Mouse (Mus musculus) embryonic facial prominence, embryonic 10.5 days (tissue): ENCODE measurements at regions not wholly inside any gene's neighbourhood (a gene's known extent, or its start where the extent isn't known, plus 50 kb on each side); places are given as distances from the start of the nearest gene placed in this dataset.
"Not testable (repeated sequence)": the region's sequence is repeated elsewhere in the genome, so short reads cannot be mapped to it uniquely, and the experiment has no call there.

Experiments
- DNase-seq: peaks from one replicate; pipeline ENCODE4 v3.0.0-alpha.2; 2017; ENCODE audit warnings: low spot score
- H3K27ac ChIP-seq: fragments of 300-500 bp; sonication (generic); replicated peaks from 2 replicates; pipeline ENCODE4 v1.5.1; 2016; ENCODE audit warnings: mild to moderate bottlenecking
- H3K27me3 ChIP-seq: fragments of 300-500 bp; sonication (generic); replicated peaks from 2 replicates; pipeline ENCODE4 v1.6.1; 2016; ENCODE audit warnings: low read depth, mild to moderate bottlenecking; ENCODE audit not compliant: poor library complexity, severe bottlenecking
- H3K36me3 ChIP-seq: fragments of 300-500 bp; sonication (generic); replicated peaks from 2 replicates; pipeline ENCODE4 v1.6.1; 2016; ENCODE audit warnings: mild to moderate bottlenecking, moderate library complexity
- H3K4me1 ChIP-seq: fragments of 300-500 bp; sonication (generic); 2 replicates; pipeline ENCODE4 v1.6.1; 2016
- H3K4me3 ChIP-seq: fragments of 300-500 bp; sonication (generic); 2 replicates; pipeline ENCODE4 v1.5.1; 2016; ENCODE audit warnings: mild to moderate bottlenecking, moderate library complexity
- H3K9me3 ChIP-seq: fragments of 300-500 bp; sonication (generic); 2 replicates; pipeline ENCODE4 v1.6.1; 2016; ENCODE audit warnings: mild to moderate bottlenecking
- WGBS: fragments of 180-500 bp; shearing (Covaris S2); methylation state at CpG from one replicate; pipeline ENCODE4 v1.1.7; 2016; 5-methylcytosine and 5-hydroxymethylcytosine counted together

DNA sequence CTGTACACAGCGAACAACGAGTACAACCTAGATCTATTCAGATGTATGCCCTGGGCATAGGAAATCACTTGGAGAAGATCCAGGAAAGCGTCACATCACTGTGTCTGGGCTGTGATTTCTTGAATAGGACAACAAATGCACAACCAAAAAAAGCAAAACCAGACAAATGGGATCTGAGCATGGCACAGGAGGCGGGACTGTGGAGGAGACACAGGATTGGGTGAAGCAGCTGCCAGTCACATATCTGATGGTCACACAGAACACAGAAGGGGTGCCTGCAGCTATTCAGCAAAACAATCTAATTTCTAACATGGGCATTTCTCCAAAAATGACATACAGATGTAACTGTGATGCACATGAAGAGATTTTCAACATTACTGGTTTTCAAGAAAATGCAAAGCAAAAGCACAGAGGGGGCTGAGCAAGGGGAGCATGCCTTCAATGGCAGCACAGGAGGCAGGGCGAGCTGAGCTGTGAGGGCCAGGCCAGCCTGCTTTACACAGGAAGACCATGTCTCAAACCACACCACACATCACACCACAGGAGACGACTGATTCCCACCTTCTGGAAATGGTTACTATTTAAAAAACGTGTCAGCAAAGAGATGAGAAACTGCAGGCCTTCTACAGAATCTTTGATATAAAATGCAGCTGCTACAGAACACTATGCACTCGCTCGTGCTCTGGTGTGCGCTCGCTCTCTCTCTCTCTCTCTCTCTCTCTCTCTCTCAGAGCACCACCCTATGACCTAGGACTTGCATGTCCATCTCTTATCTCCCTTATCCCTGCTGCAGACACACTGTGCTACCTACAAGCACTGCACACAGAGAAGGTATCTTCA, 175.2 kb upstream of the Klf14 start:
- peaks cover 3% of the 10 kb centered on the region; the same call in 1 of the 2 replicates for H3K9me3 ChIP-seq

DNA sequence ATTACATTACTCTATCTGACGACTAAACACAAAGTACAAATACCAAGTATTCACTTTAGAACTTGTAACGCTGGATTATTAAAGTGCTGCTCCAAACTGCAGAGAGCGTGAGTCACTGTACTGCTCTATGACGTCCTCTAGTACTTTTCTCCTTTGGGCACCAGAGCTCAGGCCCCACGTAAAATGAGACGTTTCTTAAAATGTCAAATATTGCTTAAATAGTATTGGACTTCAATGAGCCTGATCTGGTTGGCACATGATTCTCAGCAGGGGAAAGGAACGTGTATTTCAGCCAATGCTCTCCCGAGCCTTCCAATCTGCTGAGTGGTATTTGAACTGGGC, 175.8 kb upstream of the Klf14 start:
- 86% methylated on average over 8 of the region's 8 CpGs for WGBS
- peaks cover 3% of the 10 kb centered on the region; the same call in 1 of the 2 replicates for H3K9me3 ChIP-seq
- H3K36me3 ChIP-seq: no peaks in the 10 kb centered on the region
- H3K27ac ChIP-seq: no peak overlapping the region
- H3K27me3 ChIP-seq: no peaks in the 10 kb centered on the region
- no peak for DNase-seq
- H3K4me3 ChIP-seq: no peak overlapping the region
- H3K4me1 ChIP-seq: no peaks in the 10 kb centered on the region

More for the DNA sequence above, 175.2 kb upstream of the Klf14 start:
- no peaks in the 10 kb centered on the region for H3K27me3 ChIP-seq
- DNase-seq: no peak
- no peaks in the 10 kb centered on the region for H3K4me1 ChIP-seq
- H3K36me3 ChIP-seq: no peaks in the 10 kb centered on the region
- no peak overlapping the region for H3K4me3 ChIP-seq
- 91% methylated on average over 11 of the region's 11 CpGs for WGBS
- H3K27ac ChIP-seq: no peak overlapping the region

DNA sequence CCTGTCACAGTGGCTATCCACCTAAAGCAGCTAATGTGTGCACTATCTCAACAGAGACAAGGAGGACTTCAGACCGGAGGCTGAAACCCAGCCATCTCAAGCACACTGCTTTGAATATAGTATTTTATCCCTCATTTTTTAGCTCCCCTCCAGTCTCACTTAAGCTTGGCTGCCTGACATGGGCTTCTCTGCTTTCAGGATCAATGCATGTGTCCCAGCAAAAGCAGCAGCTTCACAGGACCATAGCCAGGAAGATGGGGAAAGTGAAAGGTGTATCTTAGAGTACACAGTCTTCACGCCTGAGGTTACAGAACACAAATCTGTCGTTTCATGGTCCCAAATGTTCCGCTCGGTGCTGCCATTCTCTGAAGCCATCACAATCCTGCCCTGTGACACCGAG, 176.7 kb upstream of the Klf14 start:
- no peak overlapping the region for H3K4me3 ChIP-seq
- no peaks in the 10 kb centered on the region for H3K36me3 ChIP-seq
- no peaks in the 10 kb centered on the region for H3K4me1 ChIP-seq
- H3K27me3 ChIP-seq: no peaks in the 10 kb centered on the region
- H3K9me3 ChIP-seq: peaks cover 3% of the 10 kb centered on the region; the same call in 1 of the 2 replicates
- DNase-seq: no peak
- H3K27ac ChIP-seq: no peak overlapping the region
- 77% methylated on average over 6 of the region's 6 CpGs for WGBS

DNA sequence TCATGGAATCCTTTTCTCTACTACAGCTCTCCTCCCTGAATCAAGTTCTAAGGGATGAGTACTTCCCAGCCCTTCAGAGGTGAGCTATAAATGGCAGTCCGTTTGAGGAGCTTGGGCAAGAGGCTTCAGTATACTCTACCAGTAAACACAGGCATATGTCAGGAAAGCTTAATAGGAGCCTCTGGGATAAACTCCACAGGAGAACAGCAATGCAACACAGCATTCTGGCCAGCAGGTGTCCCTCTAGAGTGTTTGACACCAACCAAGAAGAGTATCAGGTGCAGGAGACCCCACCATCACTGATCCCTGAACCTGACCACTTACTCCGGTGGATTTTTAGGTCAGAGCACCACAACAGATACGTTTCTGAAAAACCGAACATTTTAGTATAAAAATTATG, 178.0 kb upstream of the Klf14 start:
- H3K4me3 ChIP-seq: no peak overlapping the region
- WGBS: 64% methylated on average over 4 of the region's 4 CpGs
- H3K27ac ChIP-seq: no peak overlapping the region
- H3K36me3 ChIP-seq: no peaks in the 10 kb centered on the region
- no peaks in the 10 kb centered on the region for H3K4me1 ChIP-seq
- DNase-seq: peak; percentile 39
- peaks cover 3% of the 10 kb centered on the region; the same call in 1 of the 2 replicates for H3K9me3 ChIP-seq
- H3K27me3 ChIP-seq: no peaks in the 10 kb centered on the region

DNA sequence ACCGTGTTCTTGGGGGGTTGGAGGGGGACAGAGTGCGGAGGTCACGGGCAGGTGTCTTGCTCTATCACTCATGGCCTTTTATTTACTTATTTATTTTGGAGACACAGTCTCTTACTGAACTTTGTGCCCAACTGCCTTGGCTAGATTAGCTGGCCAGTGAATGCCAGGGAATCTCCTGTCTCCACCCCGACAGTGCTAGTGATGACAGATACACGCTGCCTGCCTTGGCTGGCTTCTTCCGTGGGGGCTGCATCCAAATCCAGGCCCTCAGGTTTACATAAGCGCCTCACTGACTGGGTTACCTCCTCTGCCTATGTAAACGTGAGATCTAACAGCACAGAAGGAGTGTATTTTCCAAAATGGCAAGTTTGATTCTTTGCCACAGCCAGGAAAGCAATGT, 178.5 kb upstream of the Klf14 start:
- H3K36me3 ChIP-seq: no peaks in the 10 kb centered on the region
- no peak for DNase-seq
- 92% methylated on average over 8 of the region's 8 CpGs for WGBS
- H3K27ac ChIP-seq: no peak overlapping the region
- H3K4me3 ChIP-seq: no peak overlapping the region
- no peaks in the 10 kb centered on the region for H3K27me3 ChIP-seq
- peaks cover 3% of the 10 kb centered on the region; the same call in 1 of the 2 replicates for H3K9me3 ChIP-seq
- no peaks in the 10 kb centered on the region for H3K4me1 ChIP-seq

DNA sequence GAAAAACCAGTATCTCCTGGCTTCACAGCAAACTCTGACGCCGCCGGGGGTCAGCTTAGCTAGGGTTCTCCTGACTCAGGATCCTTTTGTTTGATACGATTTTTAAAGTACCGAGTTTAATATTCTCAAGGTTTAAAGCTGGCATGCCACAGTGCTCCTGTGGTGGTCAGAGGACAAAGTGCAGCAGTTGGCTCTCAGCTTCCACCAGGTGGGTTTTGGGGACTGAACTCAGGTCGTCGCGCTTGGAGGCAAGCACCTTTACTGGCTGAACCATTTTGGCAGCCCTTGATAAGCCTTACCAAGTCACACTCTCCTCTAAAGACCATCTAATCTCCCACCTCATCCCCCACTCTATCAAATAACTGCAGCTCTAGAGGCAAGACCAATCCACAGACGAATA, 181.1 kb upstream of the Klf14 start:
- no peaks in the 10 kb centered on the region for H3K36me3 ChIP-seq
- 91% methylated on average over 9 of the region's 9 CpGs for WGBS

DNA sequence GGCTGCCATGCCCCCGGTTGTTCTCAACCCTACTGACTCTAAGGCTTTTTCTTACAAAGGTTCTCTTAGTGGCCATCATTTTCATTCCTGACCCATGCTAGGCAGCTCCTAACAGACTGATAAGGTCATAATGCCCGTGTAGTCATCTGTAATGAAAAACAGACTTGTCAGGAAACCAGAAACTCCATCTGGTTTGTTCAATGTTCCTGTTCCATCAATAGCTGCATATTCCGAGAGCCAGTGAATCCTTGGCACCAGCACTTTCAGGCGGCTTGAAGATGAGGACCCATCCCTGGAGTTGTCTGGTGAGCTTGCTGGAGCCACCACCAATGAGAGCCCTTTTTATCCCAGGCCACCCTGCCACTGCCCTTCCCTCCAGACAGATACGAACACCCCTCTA, 181.7 kb upstream of the Klf14 start:
- Histone ChIP-seq H3K4me3 (no peak overlapping the region), H3K36me3 (no peaks in the 10 kb centered on the region), H3K27ac (no peak overlapping the region), H3K27me3 (no peaks in the 10 kb centered on the region), H3K4me1 (no peaks in the 10 kb centered on the region), H3K9me3 (no peaks in the 10 kb centered on the region)
- 73% methylated on average over 5 of the region's 5 CpGs for WGBS
- no peak for DNase-seq

More for the DNA sequence above, 181.1 kb upstream of the Klf14 start:
- no peak for DNase-seq
- no peak overlapping the region for H3K4me3 ChIP-seq
- H3K9me3 ChIP-seq: no peaks in the 10 kb centered on the region
- no peak overlapping the region for H3K27ac ChIP-seq
- no peaks in the 10 kb centered on the region for H3K27me3 ChIP-seq
- no peaks in the 10 kb centered on the region for H3K4me1 ChIP-seq

DNA sequence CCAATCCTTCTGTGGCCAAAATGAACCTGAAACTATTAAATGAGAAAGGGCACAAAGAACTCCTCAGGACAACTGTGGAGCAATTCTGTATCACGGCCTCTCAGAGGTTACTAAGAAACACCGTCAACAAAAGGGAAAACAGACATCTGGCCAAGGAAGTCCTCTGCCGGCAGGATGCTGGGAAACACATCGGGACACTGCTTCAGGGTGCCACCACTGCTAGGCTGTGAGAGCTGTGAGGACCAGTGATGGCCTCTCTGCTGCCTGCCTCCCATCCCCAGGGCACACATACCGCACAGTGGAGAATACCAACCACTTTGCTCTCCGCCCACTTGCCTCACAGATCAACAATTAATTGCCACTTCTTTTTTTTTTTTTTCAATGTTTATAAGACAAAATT, 182.6 kb upstream of the Klf14 start:
- no peaks in the 10 kb centered on the region for H3K27me3 ChIP-seq
- DNase-seq: no peak
- H3K36me3 ChIP-seq: no peaks in the 10 kb centered on the region
- no peak overlapping the region for H3K27ac ChIP-seq
- WGBS: 85% methylated on average over 6 of the region's 6 CpGs
- H3K9me3 ChIP-seq: no peaks in the 10 kb centered on the region
- no peaks in the 10 kb centered on the region for H3K4me1 ChIP-seq
- no peak overlapping the region for H3K4me3 ChIP-seq

DNA sequence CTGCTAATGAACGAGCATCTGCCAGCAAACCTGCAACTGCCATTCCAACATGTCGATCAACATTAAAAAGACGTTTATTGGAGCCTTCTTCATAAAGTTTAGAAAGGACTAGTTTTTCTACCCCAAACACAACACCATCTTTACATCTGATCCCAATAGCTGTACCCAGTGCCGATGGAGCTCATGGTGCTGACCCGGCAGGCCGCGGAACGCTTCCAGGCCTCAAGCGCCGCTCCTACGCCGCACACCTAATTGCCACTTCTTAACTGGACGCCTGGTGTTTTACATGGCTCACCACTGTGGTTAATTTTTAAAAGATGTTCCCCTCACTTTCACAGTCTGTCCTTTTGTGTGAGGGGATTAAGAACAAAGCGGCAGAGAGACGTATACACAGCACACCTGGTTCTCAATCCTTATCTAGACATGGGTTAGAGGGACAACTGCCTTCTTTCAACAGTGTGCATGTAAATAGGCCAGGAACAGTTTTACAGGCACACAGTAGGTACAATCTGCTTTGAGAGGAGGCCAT, 183.7 kb upstream of the Klf14 start:
- H3K4me3 ChIP-seq, H3K9me3 ChIP-seq, H3K27me3 ChIP-seq, H3K4me1 ChIP-seq, DNase-seq, H3K27ac ChIP-seq, H3K36me3 ChIP-seq: not testable (repeated sequence)
- 92% methylated on average over 15 of the region's 15 CpGs for whole genome bisulfite sequencing

DNA sequence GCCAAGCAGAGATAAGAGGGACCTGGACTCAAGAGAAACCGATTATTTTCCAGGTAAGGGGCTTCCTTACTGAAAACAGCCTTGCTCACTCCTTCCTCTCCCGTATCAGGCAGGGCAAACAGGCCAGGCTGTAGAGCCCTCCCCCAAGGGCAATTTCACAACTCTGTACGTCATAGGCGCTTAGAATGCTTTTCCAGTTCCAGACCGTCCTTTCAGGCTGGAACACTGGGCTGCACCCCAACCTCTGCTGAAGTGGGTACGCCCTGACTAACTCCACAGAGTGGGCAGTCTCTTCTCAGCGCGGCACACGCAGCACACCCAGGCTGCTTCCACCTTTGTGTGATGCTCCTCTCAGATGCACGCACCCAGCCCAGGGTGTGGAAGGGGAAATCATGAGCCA, 186.8 kb upstream of the Klf14 start:
- WGBS: 83% methylated on average over 10 of the region's 10 CpGs
- no peak overlapping the region for H3K4me3 ChIP-seq
- H3K27me3 ChIP-seq: no peaks in the 10 kb centered on the region

DNA sequence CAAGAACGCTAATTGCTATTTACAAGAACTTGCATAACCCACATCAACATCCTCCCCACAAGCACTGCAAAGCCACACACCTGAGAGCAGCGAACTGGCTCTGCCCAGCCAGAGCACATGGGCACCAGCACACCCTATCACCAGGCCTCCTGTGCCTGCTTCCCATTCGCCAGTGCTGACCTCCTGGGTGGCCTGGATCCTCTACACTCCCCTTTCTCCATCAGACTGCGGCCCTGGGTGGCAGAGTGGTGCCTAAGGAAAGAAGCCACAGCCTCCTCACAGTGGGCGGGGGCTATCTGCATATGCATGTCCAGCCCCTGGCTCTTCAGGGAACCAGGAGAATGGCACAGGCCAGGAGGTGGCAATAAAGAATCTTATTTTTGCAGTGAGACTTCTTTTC, 187.9 kb upstream of the Klf14 start:
- Histone ChIP-seq H3K36me3 (no peaks in the 10 kb centered on the region), H3K9me3 (no peaks in the 10 kb centered on the region), H3K27me3 (no peaks in the 10 kb centered on the region), H3K4me1 (peaks cover 10% of the 10 kb centered on the region), H3K27ac (no peak overlapping the region), H3K4me3 (no peak overlapping the region)
- 35% methylated on average over 5 of the region's 5 CpGs for WGBS
- peak; percentile 28 for DNase-seq

More for the DNA sequence above, 186.8 kb upstream of the Klf14 start:
- H3K27ac ChIP-seq: no peak overlapping the region
- no peaks in the 10 kb centered on the region for H3K36me3 ChIP-seq
- peaks cover 10% of the 10 kb centered on the region for H3K4me1 ChIP-seq
- no peak for DNase-seq
- H3K9me3 ChIP-seq: no peaks in the 10 kb centered on the region

DNA sequence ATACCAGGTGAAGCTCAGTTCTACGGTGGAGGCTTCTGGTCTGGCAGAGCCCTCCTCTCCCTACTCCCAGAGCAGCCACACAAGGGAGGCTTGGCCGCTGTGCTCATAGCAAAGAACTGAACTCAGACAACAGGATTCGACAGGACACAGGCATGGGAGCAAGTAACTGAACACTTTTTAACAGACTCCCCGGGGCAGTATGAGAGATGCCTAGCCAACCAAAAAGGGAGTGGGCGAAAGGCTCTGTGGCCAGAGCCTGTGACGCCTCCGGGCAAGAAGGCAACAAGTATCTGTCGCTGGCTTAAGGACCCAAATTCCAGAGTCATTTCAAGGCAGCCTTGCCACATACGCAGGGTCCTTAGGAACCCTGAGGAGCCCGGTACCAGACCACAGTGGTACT, 188.8 kb upstream of the Klf14 start:
- DNase-seq: no peak
- no peaks in the 10 kb centered on the region for H3K9me3 ChIP-seq
- peaks cover 10% of the 10 kb centered on the region for H3K4me1 ChIP-seq
- H3K36me3 ChIP-seq: no peaks in the 10 kb centered on the region
- H3K27ac ChIP-seq: no peak overlapping the region
- WGBS: 70% methylated on average over 10 of the region's 10 CpGs
- H3K4me3 ChIP-seq: no peak overlapping the region
- no peaks in the 10 kb centered on the region for H3K27me3 ChIP-seq

DNA sequence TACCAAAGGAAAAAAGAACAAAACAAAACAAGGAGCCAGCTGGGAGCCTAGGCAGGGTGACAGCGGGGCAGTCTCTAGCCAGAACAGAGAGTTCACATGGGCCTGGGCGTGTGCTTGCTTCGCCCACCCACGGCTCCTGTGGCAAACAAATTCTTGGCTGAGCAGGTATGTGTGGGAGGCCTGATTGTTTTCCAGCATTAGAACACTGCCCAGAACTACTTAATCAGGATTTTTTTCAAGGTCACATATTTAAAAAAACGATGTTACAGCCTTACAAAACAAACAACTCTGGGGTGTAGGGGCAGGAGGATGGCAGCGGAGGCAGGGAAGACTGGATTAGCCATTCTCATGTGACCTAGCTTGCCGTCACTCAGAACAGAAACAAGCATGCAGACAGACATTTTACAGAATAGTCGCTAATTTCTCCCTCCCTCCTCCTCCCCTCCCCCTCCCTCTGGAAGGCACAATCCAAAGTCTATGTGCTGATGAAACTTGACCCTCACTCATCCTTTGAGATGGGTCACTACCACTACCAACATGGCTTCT, 189.5 kb upstream of the Klf14 start:
- peaks cover 10% of the 10 kb centered on the region for H3K4me1 ChIP-seq
- H3K27ac ChIP-seq: no peak overlapping the region
- 66% methylated on average over 8 of the region's 8 CpGs for WGBS
- H3K27me3 ChIP-seq: no peaks in the 10 kb centered on the region
- no peak overlapping the region for H3K4me3 ChIP-seq
- H3K9me3 ChIP-seq: no peaks in the 10 kb centered on the region
- DNase-seq: no peak
- H3K36me3 ChIP-seq: no peaks in the 10 kb centered on the region
